Mouse (Mus musculus) lung, postnatal 0 days (tissue): ENCODE results near the gene Pde10a. TPM values are rescaled to one million over a fixed set of nuclear protein-coding genes. Genes with fewer than 3 reads are reported as not detected.

Source experiments
- ATAC-seq: fragments of 200-750 bp; cut with Nextera tagmentation; 2 replicates; pipeline ENCODE4 v1.8.0; 2017; ENCODE audit warnings: moderate library complexity
- DNase-seq: peaks from one replicate; pipeline ENCODE4 v3.0.0-alpha.2; 2016; ENCODE audit warnings: low spot score
- H3K27ac ChIP-seq: fragments of 300-500 bp; sonication (generic); 2 replicates; pipeline ENCODE4 v1.5.1; 2014; ENCODE audit warnings: antibody characterized with exemption, mild to moderate bottlenecking, low read length, mixed read lengths
- H3K27me3 ChIP-seq: fragments of 300-500 bp; sonication (generic); replicated peaks from 2 replicates; pipeline ENCODE4 v1.6.1; 2014; ENCODE audit warnings: low read length, mixed read lengths; ENCODE audit not compliant: insufficient read depth
- H3K36me3 ChIP-seq: fragments of 300-500 bp; sonication (generic); 2 replicates; pipeline ENCODE4 v1.6.1; 2014; ENCODE audit warnings: low read length, mixed read lengths; ENCODE audit not compliant: insufficient read depth
- H3K4me1 ChIP-seq: fragments of 300-500 bp; sonication (generic); 2 replicates; pipeline ENCODE4 v1.6.1; 2014; ENCODE audit warnings: antibody characterized with exemption, low read depth, low read length, mixed read lengths; ENCODE audit not compliant: insufficient read depth
- H3K4me2 ChIP-seq: fragments of 300-500 bp; sonication (generic); replicated peaks from 2 replicates; pipeline ENCODE4 v1.6.1; 2014; ENCODE audit warnings: low read depth, mild to moderate bottlenecking, low read length, moderate library complexity, mixed read lengths
- H3K4me3 ChIP-seq: fragments of 300-500 bp; sonication (generic); 2 replicates; pipeline ENCODE4 v1.5.1; 2014; ENCODE audit warnings: low read depth, low read length
- H3K9ac ChIP-seq: fragments of 300-500 bp; sonication (generic); replicated peaks from 2 replicates; pipeline ENCODE4 v1.6.1; 2014; ENCODE audit warnings: low read depth, mild to moderate bottlenecking
- H3K9me3 ChIP-seq: fragments of 300-500 bp; sonication (generic); 2 replicates; pipeline ENCODE4 v1.6.1; 2016; ENCODE audit warnings: low read length, mixed read lengths
- CTCF ChIP-seq: IDR thresholded peaks from 2 replicates; pipeline ENCODE4 v1.5.1; 2016; ENCODE audit warnings: antibody characterized with exemption, mild to moderate bottlenecking
- EP300 ChIP-seq: IDR thresholded peaks from 2 replicates; pipeline ENCODE4 v1.6.1; 2016; ENCODE audit warnings: antibody characterized with exemption, mild to moderate bottlenecking, control low read depth
- WGBS: fragments of 180-500 bp; shearing (Covaris S2); extraction: QIAGEN DNeasy Blood & Tissue Kit; methylation state at CpG from one replicate; pipeline ENCODE4 v1.1.7; 2014; 5-methylcytosine and 5-hydroxymethylcytosine counted together
- polyA plus RNA-seq: library from polyadenylated mRNA; unstranded; fragments of >200 nt; fragmentation: Nextera tagmentation; extraction: Ambion mirVana; gene quantifications from 2 replicates; pipeline ENCODE4 v1.2.1, GENCODE M21; 2015

Pde10a gene
- polyA plus RNA-seq, 1 experiment from 2014 or later = 0.86 TPM

GRCm38 (mm10) chr17:8524387-8525165 is 596 bp upstream of the Pde10a start:
- no peaks in the 10 kb centered on the region for H3K9me3 ChIP-seq
- H3K27ac ChIP-seq = no peak overlapping the region
- TF ChIP-seq EP300 (no peak), CTCF (peak; percentile 32; the same call in 1 of the 2 replicates)
- H3K4me3 ChIP-seq = peak overlapping the region; percentile 33
- no peaks in the 10 kb centered on the region for H3K36me3 ChIP-seq
- WGBS = 5% methylated on average over 33 of the region's 45 CpGs
- peak overlapping the region; percentile 73 for H3K4me2 ChIP-seq
- DNase-seq (peak; percentile 81), ATAC-seq (peak; percentile 93)
- peaks cover 24% of the 10 kb centered on the region for H3K27me3 ChIP-seq
- 0 out of 2 replicates have a peak overlapping the region, but pooled peaks have one; percentile 26 for H3K9ac ChIP-seq
- peaks cover 9% of the 10 kb centered on the region; the same call in 1 of the 2 replicates for H3K4me1 ChIP-seq

DNA sequence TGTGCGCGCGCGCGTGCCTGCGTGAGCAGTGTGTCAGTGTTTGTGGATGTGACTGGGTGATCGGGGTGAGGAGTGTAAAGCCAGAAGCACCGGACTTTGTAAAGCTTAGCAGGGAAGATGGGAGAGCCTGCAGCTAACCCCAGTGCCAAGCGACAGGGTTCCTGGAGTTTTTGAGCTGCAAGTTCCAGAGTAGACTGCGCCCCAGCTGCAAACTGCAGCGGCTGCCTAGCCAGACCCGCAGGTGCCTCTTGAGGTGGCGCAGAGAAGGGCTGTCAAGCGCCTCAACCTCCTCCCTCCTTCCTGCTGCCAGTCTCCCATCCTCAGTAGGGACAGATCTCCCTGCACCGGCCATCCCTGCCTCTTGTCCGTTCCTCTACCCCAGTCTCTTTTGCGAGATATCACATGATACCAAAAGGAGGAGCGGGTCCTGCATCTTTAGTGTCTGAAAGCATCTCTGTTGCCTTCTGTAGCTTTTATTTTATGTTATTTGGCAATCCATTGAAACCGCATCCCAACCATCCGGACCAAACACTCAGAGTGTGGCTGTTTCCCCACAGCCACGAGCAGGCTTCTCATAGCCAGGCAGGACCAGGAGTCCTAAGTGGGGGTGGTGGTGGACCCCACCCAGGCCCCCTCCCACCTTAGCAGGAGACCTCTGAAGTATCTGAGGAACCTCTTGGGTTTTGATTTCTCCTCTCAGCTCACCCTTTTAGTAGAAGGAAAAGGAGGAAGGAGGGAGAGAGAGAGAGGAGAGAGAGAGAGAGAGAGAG is 984 bp downstream of the Pde10a start:
- DNase-seq (no peak), ATAC-seq (no peak)
- TF ChIP-seq EP300 (no peak), CTCF (no peak)
- Histone ChIP-seq H3K4me3 (peak overlapping the region; percentile 33; the same call in 1 of the 2 replicates), H3K9me3 (no peaks in the 10 kb centered on the region), H3K36me3 (no peaks in the 10 kb centered on the region), H3K4me1 (peaks cover 9% of the 10 kb centered on the region; the same call in 1 of the 2 replicates), H3K27ac (no peak overlapping the region), H3K4me2 (peak overlapping the region; percentile 73), H3K27me3 (peaks cover 20% of the 10 kb centered on the region), H3K9ac (no peak overlapping the region)
- 5% methylated on average over 21 of the region's 21 CpGs for WGBS

- no peak for TF ChIP-seq EP300
- TF ChIP-seq CTCF = no peak
- Histone ChIP-seq H3K9me3 (no peaks in the 10 kb centered on the region), H3K36me3 (no peaks in the 10 kb centered on the region), H3K27ac (no peak overlapping the region), H3K9ac (no peak overlapping the region), H3K27me3 (peaks cover 20% of the 10 kb centered on the region), H3K4me2 (no peak overlapping the region), H3K4me1 (peaks cover 9% of the 10 kb centered on the region; the same call in 1 of the 2 replicates), H3K4me3 (no peak overlapping the region)
- DNase-seq (no peak), ATAC-seq (no peak)
- WGBS = 18% methylated on average over 7 of the region's 9 CpGs
Measured at GRCm38 (mm10) chr17:8526815-8527261, 1.7 kb downstream of the Pde10a start.

DNA sequence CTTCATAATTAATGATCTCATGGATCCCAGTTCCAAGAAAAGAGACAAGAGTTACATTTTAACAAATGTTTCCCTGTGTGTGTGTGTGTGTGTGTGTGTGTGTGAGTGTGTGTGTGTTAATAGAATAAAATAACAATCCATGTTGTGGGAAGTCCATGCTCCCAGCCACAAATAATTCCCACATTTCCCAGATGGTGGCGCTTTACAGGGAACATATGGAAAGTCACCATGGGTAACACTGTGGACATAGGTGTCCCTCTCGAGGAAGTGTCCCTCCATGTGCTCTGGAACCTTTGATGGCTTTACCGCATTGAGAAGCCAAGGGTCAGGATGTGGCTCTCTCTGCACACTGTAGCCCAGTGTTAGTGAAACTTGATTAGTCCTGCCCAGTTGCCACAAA is 3.5 kb downstream of the Pde10a start:
- ATAC-seq (no peak), DNase-seq (no peak)
- Histone ChIP-seq H3K4me2 (no peak overlapping the region), H3K9ac (no peak overlapping the region), H3K27ac (no peak overlapping the region), H3K9me3 (no peaks in the 10 kb centered on the region), H3K36me3 (no peaks in the 10 kb centered on the region), H3K4me3 (no peak overlapping the region), H3K27me3 (peaks cover 20% of the 10 kb centered on the region), H3K4me1 (peaks cover 9% of the 10 kb centered on the region; the same call in 1 of the 2 replicates)
- TF ChIP-seq EP300 (no peak), CTCF (no peak)
- 78% methylated on average over 3 of the region's 3 CpGs for WGBS

- H3K9me3 ChIP-seq = no peaks in the 10 kb centered on the region
- no peak for TF ChIP-seq CTCF
- no peak for TF ChIP-seq EP300
- no peak for ATAC-seq
- H3K4me1 ChIP-seq = no peaks in the 10 kb centered on the region
- H3K4me3 ChIP-seq = no peak overlapping the region
- no peak overlapping the region for H3K9ac ChIP-seq
- H3K4me2 ChIP-seq = no peak overlapping the region
- no peaks in the 10 kb centered on the region for H3K27me3 ChIP-seq
- no peak overlapping the region for H3K27ac ChIP-seq
- H3K36me3 ChIP-seq = no peaks in the 10 kb centered on the region
- WGBS = 68% methylated on average over 4 of the region's 4 CpGs
- no peak for DNase-seq
Measured at GRCm38 (mm10) chr17:8532609-8533008, 7.4 kb downstream of the Pde10a start.

- DNase-seq (no peak), ATAC-seq (no peak)
- Histone ChIP-seq H3K4me1 (no peaks in the 10 kb centered on the region), H3K27me3 (no peaks in the 10 kb centered on the region), H3K9me3 (no peaks in the 10 kb centered on the region), H3K4me2 (no peak overlapping the region), H3K4me3 (no peak overlapping the region), H3K9ac (no peak overlapping the region), H3K36me3 (no peaks in the 10 kb centered on the region), H3K27ac (no peak overlapping the region)
- peak; percentile 39 for TF ChIP-seq CTCF
- TF ChIP-seq EP300 = no peak
- 39% methylated on average over 3 of the region's 3 CpGs for WGBS
Measured at GRCm38 (mm10) chr17:8533828-8534227, 8.7 kb downstream of the Pde10a start.
